Mouse (Mus musculus): ENCODE results near the gene Aprt. TPM values are rescaled to one million over a fixed set of nuclear protein-coding genes. Genes with fewer than 3 reads are reported as not detected.

Gene Aprt
- 257 and 338 TPM in 2 replicates for polyA plus RNA-seq (2012; ENCODE audit: insufficient read depth, low replicate concordance)

- H3K36me3 ChIP-seq (replicated peaks; ENCODE audit: low read length): peaks cover 61% of the 10 kb centered on the region
- TF ChIP-seq FLI1 (IDR thresholded peaks at IDR 0.05; ENCODE audit: low read length) (no peak), GATA1 (IDR thresholded peaks at IDR 0.05; ENCODE audit: borderline replicate concordance, low read length) (no peak)
- peaks cover 6% of the 10 kb centered on the region for H3K27me3 ChIP-seq (replicated peaks)
- H3K4me3 ChIP-seq (replicated peaks): peak within 1 kb of the TSS; percentile 98
- H3K4me1 ChIP-seq: peaks cover 61% of the 10 kb centered on the region
- H3K9me3 ChIP-seq: no peaks in the 10 kb centered on the region
Observed at GRCm38 (mm10) chr8:122576648-122577022, at the start of gene Aprt. Gene Aprt, minus strand, starts transcription at chr8:122576909.

- TF ChIP-seq GATA1 (IDR thresholded peaks at IDR 0.05; ENCODE audit: borderline replicate concordance, low read length): no peak
- TF ChIP-seq FLI1 (IDR thresholded peaks at IDR 0.05; ENCODE audit: low read length): no peak
- Histone ChIP-seq H3K36me3 (replicated peaks; ENCODE audit: low read length) (peaks cover 60% of the 10 kb centered on the region), H3K4me1 (peaks cover 64% of the 10 kb centered on the region), H3K4me3 (replicated peaks) (no peak overlapping the region), H3K9me3 (no peaks in the 10 kb centered on the region), H3K27me3 (replicated peaks) (peaks cover 10% of the 10 kb centered on the region)
Observed at GRCm38 (mm10) chr8:122625811-122626210, 49.1 kb upstream of the Aprt start.

GRCm38 (mm10) chr8:122624653-122625052 is 47.9 kb upstream of the Aprt start:
- Histone ChIP-seq H3K4me1 (peaks cover 70% of the 10 kb centered on the region), H3K4me3 (replicated peaks) (no peak overlapping the region), H3K27me3 (replicated peaks) (peaks cover 10% of the 10 kb centered on the region), H3K36me3 (replicated peaks; ENCODE audit: low read length) (peaks cover 48% of the 10 kb centered on the region), H3K9me3 (no peaks in the 10 kb centered on the region)
- TF ChIP-seq GATA1 (IDR thresholded peaks at IDR 0.05; ENCODE audit: borderline replicate concordance, low read length) (no peak), FLI1 (IDR thresholded peaks at IDR 0.05; ENCODE audit: low read length) (no peak)

- Histone ChIP-seq H3K4me1 (peaks cover 66% of the 10 kb centered on the region), H3K27me3 (replicated peaks) (peaks cover 12% of the 10 kb centered on the region), H3K36me3 (replicated peaks; ENCODE audit: low read length) (peaks cover 42% of the 10 kb centered on the region), H3K4me3 (replicated peaks) (no peak overlapping the region), H3K9me3 (no peaks in the 10 kb centered on the region)
- TF ChIP-seq GATA1 (IDR thresholded peaks at IDR 0.05; ENCODE audit: borderline replicate concordance, low read length) (no peak), FLI1 (IDR thresholded peaks at IDR 0.05; ENCODE audit: low read length) (no peak)
Observed at GRCm38 (mm10) chr8:122623844-122624642, 47.3 kb upstream of the Aprt start.

- peaks cover 66% of the 10 kb centered on the region for H3K4me1 ChIP-seq
- TF ChIP-seq FLI1 (IDR thresholded peaks at IDR 0.05; ENCODE audit: low read length) (no peak), GATA1 (IDR thresholded peaks at IDR 0.05; ENCODE audit: borderline replicate concordance, low read length) (no peak)
- H3K4me3 ChIP-seq (replicated peaks): no peak within 1 kb of the TSS
- H3K36me3 ChIP-seq (replicated peaks; ENCODE audit: low read length): peaks cover 29% of the 10 kb centered on the region
- H3K27me3 ChIP-seq (replicated peaks): peaks cover 12% of the 10 kb centered on the region
- no peaks in the 10 kb centered on the region for H3K9me3 ChIP-seq
Observed at GRCm38 (mm10) chr8:122622727-122623126, 46.0 kb upstream of the Aprt start, which contains the start of gene Pabpn1l. Gene Pabpn1l, minus strand, starts transcription at chr8:122622739.

- Histone ChIP-seq H3K4me3 (replicated peaks) (no peak overlapping the region), H3K36me3 (replicated peaks; ENCODE audit: low read length) (peaks cover 23% of the 10 kb centered on the region), H3K27me3 (replicated peaks) (peaks cover 12% of the 10 kb centered on the region), H3K9me3 (no peaks in the 10 kb centered on the region), H3K4me1 (peaks cover 54% of the 10 kb centered on the region)
- TF ChIP-seq GATA1 (IDR thresholded peaks at IDR 0.05; ENCODE audit: borderline replicate concordance, low read length): no peak
- no peak for TF ChIP-seq FLI1 (IDR thresholded peaks at IDR 0.05; ENCODE audit: low read length)
Observed at GRCm38 (mm10) chr8:122620446-122620845, 43.7 kb upstream of the Aprt start.

GRCm38 (mm10) chr8:122618660-122619378 is 42.1 kb upstream of the Aprt start:
- Histone ChIP-seq H3K4me1 (peaks cover 40% of the 10 kb centered on the region), H3K27me3 (replicated peaks) (peaks cover 12% of the 10 kb centered on the region), H3K36me3 (replicated peaks; ENCODE audit: low read length) (peaks cover 27% of the 10 kb centered on the region), H3K9me3 (no peaks in the 10 kb centered on the region), H3K4me3 (replicated peaks) (no peak overlapping the region)
- TF ChIP-seq GATA1 (IDR thresholded peaks at IDR 0.05; ENCODE audit: borderline replicate concordance, low read length) (no peak), FLI1 (IDR thresholded peaks at IDR 0.05; ENCODE audit: low read length) (no peak)

GRCm38 (mm10) chr8:122617947-122618546 is 41.3 kb upstream of the Aprt start:
- Histone ChIP-seq H3K4me1 (peaks cover 43% of the 10 kb centered on the region), H3K4me3 (replicated peaks) (no peak overlapping the region), H3K36me3 (replicated peaks; ENCODE audit: low read length) (peaks cover 35% of the 10 kb centered on the region), H3K27me3 (replicated peaks) (peaks cover 12% of the 10 kb centered on the region), H3K9me3 (no peaks in the 10 kb centered on the region)
- TF ChIP-seq GATA1 (IDR thresholded peaks at IDR 0.05; ENCODE audit: borderline replicate concordance, low read length): no peak
- TF ChIP-seq FLI1 (IDR thresholded peaks at IDR 0.05; ENCODE audit: low read length): no peak

- H3K4me1 ChIP-seq: peaks cover 52% of the 10 kb centered on the region
- H3K36me3 ChIP-seq (replicated peaks; ENCODE audit: low read length): peaks cover 39% of the 10 kb centered on the region
- H3K4me3 ChIP-seq (replicated peaks): no peak overlapping the region
- H3K27me3 ChIP-seq (replicated peaks): peaks cover 3% of the 10 kb centered on the region
- TF ChIP-seq GATA1 (IDR thresholded peaks at IDR 0.05; ENCODE audit: borderline replicate concordance, low read length): no peak
- no peak for TF ChIP-seq FLI1 (IDR thresholded peaks at IDR 0.05; ENCODE audit: low read length)
- no peaks in the 10 kb centered on the region for H3K9me3 ChIP-seq
Observed at GRCm38 (mm10) chr8:122616181-122616905, 39.6 kb upstream of the Aprt start.

All from megakaryocyte, embryonic 14.5 days (primary cell).